Mouse (Mus musculus) heart, embryonic 14.5 days (tissue): ENCODE measurements around the gene Slc25a16. TPM values are rescaled to one million over a fixed set of nuclear protein-coding genes. Genes with fewer than 3 reads are reported as not detected.

Experiments used
- ATAC-seq: fragments of 200-750 bp; cut with Nextera tagmentation; 2 replicates; pipeline ENCODE4 v1.8.0; 2017; ENCODE audit warnings: low read depth, moderate TSS enrichment; ENCODE audit not compliant: insufficient number of reproducible peaks, insufficient read depth, low FRiP score
- H3K27ac ChIP-seq, 2 experiments: fragments of 200-500 bp in 1 of 2; fragments of 300-500 bp in 1 of 2; sonication (generic) in 1 of 2; replicated peaks in 1 of 2; 2 replicates each; pipeline ENCODE4 v1.5.1; 2012 to 2014; ENCODE audit warnings: low read depth in 2 of 2, low read length in 2 of 2, control low read depth in 1 of 2, mild to moderate bottlenecking in 1 of 2, mixed read lengths in 1 of 2; ENCODE audit not compliant: control insufficient read depth in 1 of 2, insufficient read depth in 1 of 2
- H3K27me3 ChIP-seq: fragments of 300-500 bp; sonication (generic); 2 replicates; pipeline ENCODE4 v1.6.1; 2014; ENCODE audit warnings: mild to moderate bottlenecking, low read length, control low read depth; ENCODE audit not compliant: control insufficient read depth, insufficient read depth
- H3K36me3 ChIP-seq: fragments of 300-500 bp; sonication (generic); 2 replicates; pipeline ENCODE4 v1.6.1; 2014; ENCODE audit warnings: mild to moderate bottlenecking, control low read depth, low read length, mixed read lengths; ENCODE audit not compliant: control insufficient read depth, insufficient read depth
- H3K4me1 ChIP-seq, 2 experiments: fragments of 200-500 bp in 1 of 2; fragments of 300-500 bp in 1 of 2; sonication (generic) in 1 of 2; 2 replicates each; pipeline ENCODE4 v1.6.1; 2012 to 2014; ENCODE audit warnings: low read length in 2 of 2, control low read depth in 1 of 2, mixed read lengths in 1 of 2; ENCODE audit not compliant: control insufficient read depth in 2 of 2, insufficient read depth in 2 of 2
- H3K4me2 ChIP-seq: fragments of 300-500 bp; sonication (generic); 2 replicates; pipeline ENCODE4 v1.6.1; 2014; ENCODE audit warnings: mild to moderate bottlenecking, low read length
- H3K4me3 ChIP-seq, 2 experiments: fragments of 200-500 bp in 1 of 2; fragments of 300-500 bp in 1 of 2; sonication (generic) in 1 of 2; 2 replicates each; pipeline ENCODE4 v1.5.1; 2012 to 2014; ENCODE audit warnings: low read length in 2 of 2, mild to moderate bottlenecking in 2 of 2, control low read depth in 1 of 2, low read depth in 1 of 2, moderate library complexity in 1 of 2; ENCODE audit not compliant: control insufficient read depth in 1 of 2, insufficient read depth in 1 of 2
- H3K9ac ChIP-seq: fragments of 300-500 bp; sonication (generic); 2 replicates; pipeline ENCODE4 v1.6.1; 2014; ENCODE audit warnings: mild to moderate bottlenecking, low read length
- H3K9me3 ChIP-seq: fragments of 300-500 bp; sonication (generic); 2 replicates; pipeline ENCODE4 v1.6.1; 2016; ENCODE audit warnings: low read length, control low read depth; ENCODE audit not compliant: control insufficient read depth
- WGBS: fragments of 180-500 bp; shearing (Covaris S2); extraction: QIAGEN DNeasy Blood & Tissue Kit; methylation state at CpG from one replicate; pipeline ENCODE4 v1.1.7; 2014; 5-methylcytosine and 5-hydroxymethylcytosine counted together
- polyA plus RNA-seq: library from polyadenylated mRNA; unstranded; fragments of >200 nt; fragmentation: Nextera tagmentation; extraction: Ambion mirVana; gene quantifications from 2 replicates; pipeline ENCODE4 v1.2.1, GENCODE M21; 2014

Gene Slc25a16
- 14.8 and 14.9 TPM in 2 replicates for polyA plus RNA-seq

GRCm38 (mm10) chr10:62919925-62920765, at the start of gene Slc25a16:
TSS of gene Slc25a16 (plus strand) at chr10:62920633.
- H3K4me1 ChIP-seq = peaks cover 7 to 15% of the 10 kb centered on the region in 2 experiments; a peak in 3 of 4 replicates
- H3K9ac ChIP-seq = peak within 1 kb of the TSS; percentile 95
- 0 out of 2 replicates have a peak, but pooled peaks cover 2% of the 10 kb centered on the region for H3K36me3 ChIP-seq
- peak within 1 kb of the TSS; percentile 81 to 93 for H3K27ac ChIP-seq
- WGBS = 6% methylated on average over 50 of the region's 50 CpGs
- peak within 1 kb of the TSS; percentile 95 for H3K4me2 ChIP-seq
- no peaks in the 10 kb centered on the region for H3K27me3 ChIP-seq
- H3K9me3 ChIP-seq = no peaks in the 10 kb centered on the region
- H3K4me3 ChIP-seq = peak within 1 kb of the TSS; percentile 70 to 97
- peak; percentile 94 for ATAC-seq

- Histone ChIP-seq H3K4me2 (no peak overlapping the region), H3K9me3 (no peaks in the 10 kb centered on the region), H3K4me3 (no peak overlapping the region), H3K27me3 (no peaks in the 10 kb centered on the region), H3K9ac (no peak overlapping the region), H3K36me3 (peaks cover 19% of the 10 kb centered on the region), H3K4me1 (no peaks in the 10 kb centered on the region), H3K27ac (no peak overlapping the region)
- 81% methylated on average over 4 of the region's 4 CpGs for whole genome bisulfite sequencing
- no peak for ATAC-seq
Measured at GRCm38 (mm10) chr10:62874828-62875227, 45.6 kb upstream of the Slc25a16 start.

GRCm38 (mm10) chr10:62875565-62875964, 44.9 kb upstream of the Slc25a16 start:
- 84% methylated on average over 4 of the region's 4 CpGs for WGBS
- no peak overlapping the region for H3K4me2 ChIP-seq
- H3K36me3 ChIP-seq = peaks cover 19% of the 10 kb centered on the region
- H3K9me3 ChIP-seq = no peaks in the 10 kb centered on the region
- no peaks in the 10 kb centered on the region for H3K27me3 ChIP-seq
- no peak overlapping the region for H3K4me3 ChIP-seq
- H3K9ac ChIP-seq = no peak overlapping the region
- no peaks in the 10 kb centered on the region for H3K4me1 ChIP-seq
- no peak for ATAC-seq
- H3K27ac ChIP-seq = no peak overlapping the region

- Histone ChIP-seq H3K4me3 (no peak overlapping the region), H3K36me3 (peaks cover 19% of the 10 kb centered on the region), H3K27ac (no peak overlapping the region), H3K4me1 (no peaks in the 10 kb centered on the region), H3K4me2 (no peak overlapping the region), H3K9me3 (no peaks in the 10 kb centered on the region), H3K27me3 (no peaks in the 10 kb centered on the region), H3K9ac (no peak overlapping the region)
- ATAC-seq = no peak
- 87% methylated on average over 13 of the region's 13 CpGs for WGBS
Measured at GRCm38 (mm10) chr10:62878056-62878455, 42.4 kb upstream of the Slc25a16 start.

- Histone ChIP-seq H3K9ac (no peak overlapping the region), H3K4me3 (no peak overlapping the region), H3K27me3 (no peaks in the 10 kb centered on the region), H3K27ac (no peak overlapping the region), H3K9me3 (no peaks in the 10 kb centered on the region), H3K4me1 (peaks cover 2 to 5% of the 10 kb centered on the region in 2 experiments; a peak in 2 of 4 replicates), H3K4me2 (no peak overlapping the region), H3K36me3 (peaks cover 19% of the 10 kb centered on the region)
- ATAC-seq = no peak
- 50% methylated on average over 5 of the region's 5 CpGs for WGBS
Measured at GRCm38 (mm10) chr10:62881211-62881610, 39.2 kb upstream of the Slc25a16 start.

GRCm38 (mm10) chr10:62883933-62884372, 36.5 kb upstream of the Slc25a16 start:
- Histone ChIP-seq H3K4me2 (0 out of 2 replicates have a peak overlapping the region, but pooled peaks have one; percentile 11), H3K27me3 (no peaks in the 10 kb centered on the region), H3K27ac (no peak overlapping the region), H3K4me3 (no peak overlapping the region), H3K36me3 (peaks cover 8% of the 10 kb centered on the region), H3K4me1 (peaks cover 2 to 5% of the 10 kb centered on the region in 2 experiments; a peak in 2 of 4 replicates), H3K9ac (no peak overlapping the region), H3K9me3 (no peaks in the 10 kb centered on the region)
- no peak for ATAC-seq
- 14% methylated on average over 9 of the region's 9 CpGs for WGBS

GRCm38 (mm10) chr10:62884517-62884916, 35.9 kb upstream of the Slc25a16 start:
- 58% methylated on average over 1 of the region's 1 CpGs for WGBS
- Histone ChIP-seq H3K27me3 (no peaks in the 10 kb centered on the region), H3K4me1 (peaks cover 2 to 5% of the 10 kb centered on the region in 2 experiments; a peak in 2 of 4 replicates), H3K9ac (no peak overlapping the region), H3K27ac (no peak overlapping the region), H3K4me2 (no peak overlapping the region), H3K9me3 (no peaks in the 10 kb centered on the region), H3K4me3 (no peak overlapping the region), H3K36me3 (peaks cover 2% of the 10 kb centered on the region)
- no peak for ATAC-seq
